Mouse (Mus musculus): Measurements from ENCODE around the gene Wdr63. TPM values are rescaled to one million over a fixed set of nuclear protein-coding genes. Genes with fewer than 3 reads are reported as not detected.
A peak's percentile ranks its signal among the peaks of the same experiment; 100 is the strongest.

Wdr63 gene
- total and polyA plus RNA-seq, 2 experiments: 0.17 to 0.18 TPM

DNA sequence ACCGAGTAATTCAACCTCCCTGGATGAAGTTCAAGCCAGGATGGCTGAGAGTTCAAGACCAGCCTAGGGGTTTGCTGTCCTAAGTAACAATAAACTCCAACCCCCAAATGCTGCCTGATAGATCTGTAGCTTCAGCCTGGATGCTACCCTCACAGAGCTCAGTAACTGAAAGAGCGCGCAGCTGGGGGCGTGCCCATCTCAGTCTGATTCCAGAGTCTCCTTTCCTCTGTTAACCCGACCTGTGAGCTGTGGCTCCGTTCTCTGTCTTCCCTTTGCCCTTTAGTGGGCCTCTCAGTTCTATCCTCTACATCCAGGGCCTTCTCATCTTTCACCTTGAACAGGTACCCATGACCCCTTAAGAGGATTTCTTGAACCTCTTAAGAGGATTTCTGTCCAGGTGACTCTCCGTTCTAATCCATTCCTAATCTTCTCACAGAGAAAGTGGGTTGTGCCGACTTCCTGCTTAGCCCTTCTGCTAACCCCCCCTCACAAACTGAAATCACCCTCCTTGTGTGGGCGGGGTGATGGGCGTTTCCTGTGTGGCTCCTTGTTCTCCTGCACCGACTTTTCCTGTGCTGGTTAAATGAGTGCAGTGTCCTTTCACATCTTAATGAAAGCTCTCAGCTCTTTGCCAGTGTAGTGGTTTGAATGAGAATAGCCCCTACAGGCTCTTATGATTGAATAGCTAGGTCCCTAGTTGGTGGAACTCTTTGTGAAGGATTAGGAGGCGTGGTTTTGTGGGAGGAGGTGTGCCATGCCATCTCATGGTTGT lies 68.6 kb downstream of the Wdr63 start:
- no peak overlapping the region for H3K4me3 ChIP-seq (ENCODE audit: insufficient read depth, low read depth, low read length)
- H3K9ac ChIP-seq (ENCODE audit: low read depth, low read length): no peak overlapping the region
- 51% methylated on average over 12 of the region's 12 CpGs for WGBS
- no peak overlapping the region for H3K27ac ChIP-seq (replicated peaks; ENCODE audit: insufficient read depth, low read depth, low read length)
- peaks cover 2% of the 10 kb centered on the region; the same call in 1 of the 2 replicates for H3K27me3 ChIP-seq (ENCODE audit: control insufficient read depth, insufficient read depth, low read length)
- H3K36me3 ChIP-seq (ENCODE audit: control insufficient read depth, insufficient read depth, low read length): no peaks in the 10 kb centered on the region
- no peak for DNase-seq (ENCODE audit: extremely low read depth, low read depth, low spot score)
- H3K4me1 ChIP-seq (ENCODE audit: control insufficient read depth, insufficient read depth, low read length): no peaks in the 10 kb centered on the region; the same call in 1 of the 2 replicates
- TF ChIP-seq CTCF (IDR thresholded peaks at IDR 0.05; ENCODE audit: low read depth, low read length) (no peak), POLR2A (IDR thresholded peaks at IDR 0.05; ENCODE audit: extremely low read depth, insufficient read depth, low read length) (no peak)
- no peaks in the 10 kb centered on the region for H3K79me2 ChIP-seq (ENCODE audit: control insufficient read depth, insufficient read depth, low read length)

DNA sequence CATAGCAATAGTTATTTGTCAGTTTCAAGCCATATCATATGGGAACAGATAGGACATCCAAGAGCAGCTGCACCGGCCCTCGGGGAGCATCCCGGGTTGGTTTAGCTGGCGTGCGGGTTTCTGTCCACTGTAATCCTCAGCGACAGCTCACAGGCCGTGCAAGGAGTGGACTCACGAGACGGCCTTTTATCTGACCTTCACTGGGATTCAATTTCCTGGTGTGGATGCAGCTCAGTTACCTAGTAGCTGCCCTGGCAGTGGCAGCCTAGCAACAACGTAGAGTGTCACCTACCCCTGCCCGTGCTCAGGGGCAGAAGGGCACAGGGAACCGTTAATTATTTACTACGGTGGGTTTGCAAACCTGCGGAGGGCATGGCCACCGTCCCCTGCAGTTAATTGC lies 70.0 kb downstream of the Wdr63 start:
- Histone ChIP-seq H3K79me2 (ENCODE audit: control insufficient read depth, insufficient read depth, low read length) (no peaks in the 10 kb centered on the region), H3K27ac (replicated peaks; ENCODE audit: insufficient read depth, low read depth, low read length) (no peak overlapping the region), H3K9ac (ENCODE audit: low read depth, low read length) (no peak overlapping the region), H3K4me1 (ENCODE audit: control insufficient read depth, insufficient read depth, low read length) (no peaks in the 10 kb centered on the region; the same call in 1 of the 2 replicates), H3K27me3 (ENCODE audit: control insufficient read depth, insufficient read depth, low read length) (peaks cover 2% of the 10 kb centered on the region; the same call in 1 of the 2 replicates), H3K36me3 (ENCODE audit: control insufficient read depth, insufficient read depth, low read length) (no peaks in the 10 kb centered on the region), H3K4me3 (ENCODE audit: insufficient read depth, low read depth, low read length) (no peak overlapping the region)
- no peak for TF ChIP-seq CTCF (IDR thresholded peaks at IDR 0.05; ENCODE audit: low read depth, low read length)
- no peak for TF ChIP-seq POLR2A (IDR thresholded peaks at IDR 0.05; ENCODE audit: extremely low read depth, insufficient read depth, low read length)
- DNase-seq (ENCODE audit: extremely low read depth, low read depth, low spot score): no peak
- WGBS: 14% methylated on average over 15 of the region's 15 CpGs

DNA sequence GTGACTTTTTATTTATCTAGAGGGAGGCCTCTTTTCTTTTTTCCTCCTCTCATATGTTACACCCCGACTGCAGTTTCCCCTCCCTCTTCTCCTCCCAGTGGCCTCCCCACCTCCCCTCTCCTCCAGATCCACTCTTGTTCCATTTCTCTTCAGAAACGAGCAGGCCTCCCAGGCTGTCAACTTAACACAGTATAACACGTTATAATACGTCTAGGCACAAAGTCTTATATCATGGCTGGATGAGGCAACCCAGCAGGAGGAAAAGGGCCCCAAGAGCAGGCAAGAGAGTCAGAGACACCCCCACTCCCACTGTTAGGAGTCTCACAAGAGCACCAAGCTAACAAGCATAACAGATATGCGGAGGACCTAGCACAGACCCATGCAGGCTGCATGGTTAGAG lies 75.0 kb downstream of the Wdr63 start:
- H3K27ac ChIP-seq (replicated peaks; ENCODE audit: insufficient read depth, low read depth, low read length): no peak overlapping the region
- 92% methylated on average over 5 of the region's 5 CpGs for WGBS

GRCm38 (mm10) chr3:146030255-146030836 lies 77.6 kb downstream of the Wdr63 start:
- 57% methylated on average over 5 of the region's 5 CpGs for WGBS
- no peaks in the 10 kb centered on the region for H3K79me2 ChIP-seq (ENCODE audit: control insufficient read depth, insufficient read depth, low read length)
- no peaks in the 10 kb centered on the region for H3K27me3 ChIP-seq (ENCODE audit: control insufficient read depth, insufficient read depth, low read length)
- DNase-seq (ENCODE audit: extremely low read depth, low read depth, low spot score): no peak
- TF ChIP-seq POLR2A (IDR thresholded peaks at IDR 0.05; ENCODE audit: extremely low read depth, insufficient read depth, low read length): no peak
- no peak for TF ChIP-seq CTCF (IDR thresholded peaks at IDR 0.05; ENCODE audit: low read depth, low read length)
- no peaks in the 10 kb centered on the region for H3K4me1 ChIP-seq (ENCODE audit: control insufficient read depth, insufficient read depth, low read length)
- H3K9ac ChIP-seq (ENCODE audit: low read depth, low read length): no peak overlapping the region
- H3K36me3 ChIP-seq (ENCODE audit: control insufficient read depth, insufficient read depth, low read length): no peaks in the 10 kb centered on the region
- no peak overlapping the region for H3K4me3 ChIP-seq (ENCODE audit: insufficient read depth, low read depth, low read length)
- H3K27ac ChIP-seq (replicated peaks; ENCODE audit: insufficient read depth, low read depth, low read length): no peak overlapping the region

More for the DNA sequence above, 75.0 kb downstream of the Wdr63 start:
- H3K79me2 ChIP-seq (ENCODE audit: control insufficient read depth, insufficient read depth, low read length): no peaks in the 10 kb centered on the region
- H3K4me1 ChIP-seq (ENCODE audit: control insufficient read depth, insufficient read depth, low read length): no peaks in the 10 kb centered on the region
- H3K9ac ChIP-seq (ENCODE audit: low read depth, low read length): no peak overlapping the region
- no peak overlapping the region for H3K4me3 ChIP-seq (ENCODE audit: insufficient read depth, low read depth, low read length)
- H3K27me3 ChIP-seq (ENCODE audit: control insufficient read depth, insufficient read depth, low read length): no peaks in the 10 kb centered on the region
- H3K36me3 ChIP-seq (ENCODE audit: control insufficient read depth, insufficient read depth, low read length): no peaks in the 10 kb centered on the region
- no peak for DNase-seq (ENCODE audit: extremely low read depth, low read depth, low spot score)
- TF ChIP-seq CTCF (IDR thresholded peaks at IDR 0.05; ENCODE audit: low read depth, low read length): no peak
- no peak for TF ChIP-seq POLR2A (IDR thresholded peaks at IDR 0.05; ENCODE audit: extremely low read depth, insufficient read depth, low read length)

DNA sequence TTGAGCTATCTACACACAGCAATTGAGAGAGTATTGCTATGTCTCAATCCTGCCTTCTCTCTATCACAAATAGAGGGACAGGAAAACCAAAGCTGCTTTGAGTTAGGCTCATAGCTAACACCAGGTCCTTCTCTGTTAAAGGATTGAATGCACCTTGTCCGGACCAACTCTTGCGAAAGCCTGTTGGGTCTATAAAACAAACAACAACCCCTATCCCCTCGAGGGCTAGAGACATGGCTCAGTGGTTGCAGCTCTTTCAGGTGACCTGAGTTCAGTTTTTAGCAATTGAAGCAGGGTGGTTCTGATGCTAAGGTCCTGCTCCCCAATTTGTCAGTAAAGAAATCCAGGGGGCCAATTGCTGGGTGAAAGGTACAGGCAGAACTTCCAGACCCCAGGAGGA lies 78.7 kb downstream of the Wdr63 start:
- DNase-seq (ENCODE audit: extremely low read depth, low read depth, low spot score): peak; percentile 37
- Histone ChIP-seq H3K27ac (replicated peaks; ENCODE audit: insufficient read depth, low read depth, low read length) (no peak overlapping the region), H3K27me3 (ENCODE audit: control insufficient read depth, insufficient read depth, low read length) (no peaks in the 10 kb centered on the region), H3K36me3 (ENCODE audit: control insufficient read depth, insufficient read depth, low read length) (no peaks in the 10 kb centered on the region), H3K9ac (ENCODE audit: low read depth, low read length) (no peak overlapping the region), H3K79me2 (ENCODE audit: control insufficient read depth, insufficient read depth, low read length) (no peaks in the 10 kb centered on the region), H3K4me3 (ENCODE audit: insufficient read depth, low read depth, low read length) (no peak overlapping the region), H3K4me1 (ENCODE audit: control insufficient read depth, insufficient read depth, low read length) (no peaks in the 10 kb centered on the region)
- WGBS: 27% methylated on average over 3 of the region's 3 CpGs
- TF ChIP-seq CTCF (IDR thresholded peaks at IDR 0.05; ENCODE audit: low read depth, low read length) (no peak), POLR2A (IDR thresholded peaks at IDR 0.05; ENCODE audit: extremely low read depth, insufficient read depth, low read length) (no peak)

- Histone ChIP-seq H3K4me1 (ENCODE audit: control insufficient read depth, insufficient read depth, low read length) (no peaks in the 10 kb centered on the region), H3K4me3 (ENCODE audit: insufficient read depth, low read depth, low read length) (no peak overlapping the region), H3K9ac (ENCODE audit: low read depth, low read length) (no peak overlapping the region), H3K27ac (replicated peaks; ENCODE audit: insufficient read depth, low read depth, low read length) (no peak overlapping the region), H3K36me3 (ENCODE audit: control insufficient read depth, insufficient read depth, low read length) (no peaks in the 10 kb centered on the region), H3K27me3 (ENCODE audit: control insufficient read depth, insufficient read depth, low read length) (no peaks in the 10 kb centered on the region), H3K79me2 (ENCODE audit: control insufficient read depth, insufficient read depth, low read length) (no peaks in the 10 kb centered on the region)
- no peak for DNase-seq (ENCODE audit: extremely low read depth, low read depth, low spot score)
- WGBS: 94% methylated on average over 2 of the region's 2 CpGs
- no peak for TF ChIP-seq CTCF (IDR thresholded peaks at IDR 0.05; ENCODE audit: low read depth, low read length)
Measured at GRCm38 (mm10) chr3:146028406-146028805, 79.5 kb downstream of the Wdr63 start.

All from liver, adult 2 months (tissue).